Mouse (Mus musculus): Measurements from ENCODE around the gene Sytl3. TPM values are rescaled to one million over a fixed set of nuclear protein-coding genes. Genes with fewer than 3 reads are reported as not detected.

Gene Sytl3
- polyA plus RNA-seq, 1 experiment from 2014 or later = 0.70 TPM

DNA sequence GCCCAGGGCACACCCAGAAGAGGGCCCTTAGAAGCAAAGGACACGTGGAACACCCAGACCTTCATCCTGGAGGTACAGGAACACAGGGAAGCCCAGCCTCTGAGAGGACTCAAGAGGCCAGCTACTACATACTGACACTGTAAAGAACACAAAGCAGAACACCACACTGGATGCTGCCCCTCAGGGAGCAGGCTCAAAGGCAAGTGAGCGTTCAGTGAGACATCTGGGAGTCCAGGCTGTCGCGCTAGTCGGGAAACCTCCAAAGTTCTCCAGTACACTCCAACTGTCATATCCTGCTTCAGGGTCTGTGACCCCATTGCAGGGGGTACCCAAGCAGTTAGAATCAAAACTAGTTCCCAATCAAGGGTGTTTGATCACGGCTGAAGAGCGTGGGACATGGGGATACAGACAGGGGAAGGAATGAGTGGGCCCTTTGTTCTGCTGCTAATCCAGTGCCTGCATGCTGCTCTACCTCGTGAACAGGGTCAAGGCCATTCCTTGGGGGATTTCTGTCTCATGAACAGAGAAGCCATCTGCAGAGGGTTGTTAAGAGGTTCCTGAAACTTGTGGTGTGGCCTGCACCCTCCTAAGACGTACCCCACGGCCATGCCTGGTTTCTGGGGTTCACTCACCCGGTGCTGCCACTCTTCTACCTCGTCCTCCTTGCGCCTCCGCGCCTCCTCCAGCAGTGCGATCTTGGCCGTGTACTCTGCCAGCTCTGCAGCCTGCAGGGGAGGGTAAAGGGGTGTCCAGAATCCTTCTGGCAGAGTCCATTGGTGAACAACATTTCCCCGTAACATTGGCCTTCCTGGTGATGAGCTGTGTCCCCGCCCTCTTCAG, 81.7 kb downstream of the Sytl3 start:
- Histone ChIP-seq H3K27me3 (replicated peaks; ENCODE audit: control insufficient read depth, insufficient read depth, low read length) (no peaks in the 10 kb centered on the region), H3K27ac (replicated peaks; ENCODE audit: low read depth, low read length) (no peak overlapping the region), H3K36me3 (ENCODE audit: control insufficient read depth, insufficient read depth, low read length) (peaks cover 20% of the 10 kb centered on the region), H3K9me3 (ENCODE audit: control insufficient read depth, low read length) (no peaks in the 10 kb centered on the region), H3K4me3 (ENCODE audit: low read depth, low read length) (no peak overlapping the region), H3K4me2 (ENCODE audit: low read depth, low read length) (no peak overlapping the region), H3K9ac (ENCODE audit: low read depth, low read length) (no peak overlapping the region), H3K4me1 (ENCODE audit: control insufficient read depth, insufficient read depth, low read length) (peaks cover 22% of the 10 kb centered on the region)
- ATAC-seq (ENCODE audit: low read depth) (no peak), DNase-seq (ENCODE audit: low spot score) (no peak)
- 76% methylated on average over 19 of the region's 19 CpGs for WGBS

GRCm38 (mm10) chr17:6741271-6741670, 82.4 kb downstream of the Sytl3 start:
- no peaks in the 10 kb centered on the region for H3K27me3 ChIP-seq (replicated peaks; ENCODE audit: control insufficient read depth, insufficient read depth, low read length)
- no peak overlapping the region for H3K9ac ChIP-seq (ENCODE audit: low read depth, low read length)
- H3K4me2 ChIP-seq (ENCODE audit: low read depth, low read length) = no peak overlapping the region
- peaks cover 20% of the 10 kb centered on the region for H3K36me3 ChIP-seq (ENCODE audit: control insufficient read depth, insufficient read depth, low read length)
- H3K4me1 ChIP-seq (ENCODE audit: control insufficient read depth, insufficient read depth, low read length) = peaks cover 30% of the 10 kb centered on the region
- ATAC-seq (ENCODE audit: low read depth) = no peak
- 79% methylated on average over 12 of the region's 12 CpGs for WGBS
- no peak overlapping the region for H3K4me3 ChIP-seq (ENCODE audit: low read depth, low read length)
- no peak overlapping the region for H3K27ac ChIP-seq (replicated peaks; ENCODE audit: low read depth, low read length)
- H3K9me3 ChIP-seq (ENCODE audit: control insufficient read depth, low read length) = no peaks in the 10 kb centered on the region
- DNase-seq (ENCODE audit: low spot score) = no peak

- no peak overlapping the region for H3K4me2 ChIP-seq (ENCODE audit: low read depth, low read length)
- peak; percentile 78 for DNase-seq (ENCODE audit: low spot score)
- peak; percentile 58; the same call in 1 of the 2 replicates for ATAC-seq (ENCODE audit: low read depth)
- peaks cover 21% of the 10 kb centered on the region for H3K4me1 ChIP-seq (ENCODE audit: control insufficient read depth, insufficient read depth, low read length)
- H3K9ac ChIP-seq (ENCODE audit: low read depth, low read length) = no peak overlapping the region
- H3K27ac ChIP-seq (replicated peaks; ENCODE audit: low read depth, low read length) = no peak overlapping the region; the same call in 1 of the 2 replicates
- no peaks in the 10 kb centered on the region for H3K9me3 ChIP-seq (ENCODE audit: control insufficient read depth, low read length)
- no peak overlapping the region for H3K4me3 ChIP-seq (ENCODE audit: low read depth, low read length)
- no peaks in the 10 kb centered on the region for H3K27me3 ChIP-seq (replicated peaks; ENCODE audit: control insufficient read depth, insufficient read depth, low read length)
- peaks cover 20% of the 10 kb centered on the region for H3K36me3 ChIP-seq (ENCODE audit: control insufficient read depth, insufficient read depth, low read length)
- 69% methylated on average over 32 of the region's 33 CpGs for WGBS
These were observed 83.5 kb downstream of the Sytl3 start for GRCm38 (mm10) chr17:6742083-6743038.

DNA sequence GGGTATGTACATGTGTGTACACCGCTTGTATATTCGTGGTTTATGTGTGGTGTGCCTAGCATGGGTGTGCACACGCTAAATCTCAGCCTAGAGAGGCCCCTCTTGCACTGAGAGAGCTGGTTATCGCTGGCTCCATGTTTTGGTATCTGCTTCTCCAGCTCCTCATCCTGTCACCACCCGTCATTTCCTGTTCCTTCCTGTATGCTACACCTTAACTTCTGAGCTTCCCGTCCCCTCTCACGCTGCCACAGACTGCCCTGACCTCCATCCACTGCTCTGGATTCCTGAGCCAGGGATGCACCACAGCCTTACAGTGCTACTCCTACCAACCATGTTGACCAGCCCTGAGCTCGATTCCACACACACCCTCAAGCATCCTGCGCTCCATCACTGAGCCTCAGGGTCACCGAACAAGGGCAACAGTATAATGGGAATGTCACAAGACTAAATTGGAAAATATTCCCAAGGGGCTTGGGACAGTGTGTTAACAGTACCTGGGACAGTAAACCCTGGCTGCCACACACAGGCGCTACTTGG, 84.2 kb downstream of the Sytl3 start:
- DNase-seq (ENCODE audit: low spot score) (no peak), ATAC-seq (ENCODE audit: low read depth) (no peak)
- no peaks in the 10 kb centered on the region for H3K27me3 ChIP-seq (replicated peaks; ENCODE audit: control insufficient read depth, insufficient read depth, low read length)
- no peaks in the 10 kb centered on the region for H3K9me3 ChIP-seq (ENCODE audit: control insufficient read depth, low read length)
- no peak overlapping the region for H3K4me2 ChIP-seq (ENCODE audit: low read depth, low read length)
- H3K27ac ChIP-seq (replicated peaks; ENCODE audit: low read depth, low read length) = no peak overlapping the region
- peaks cover 18% of the 10 kb centered on the region for H3K4me1 ChIP-seq (ENCODE audit: control insufficient read depth, insufficient read depth, low read length)
- H3K4me3 ChIP-seq (ENCODE audit: low read depth, low read length) = no peak overlapping the region
- H3K9ac ChIP-seq (ENCODE audit: low read depth, low read length) = no peak overlapping the region
- WGBS = 86% methylated on average over 11 of the region's 11 CpGs
- H3K36me3 ChIP-seq (ENCODE audit: control insufficient read depth, insufficient read depth, low read length) = peaks cover 20% of the 10 kb centered on the region

GRCm38 (mm10) chr17:6743787-6744239, 84.9 kb downstream of the Sytl3 start:
- Histone ChIP-seq H3K4me2 (ENCODE audit: low read depth, low read length) (no peak overlapping the region), H3K9me3 (ENCODE audit: control insufficient read depth, low read length) (no peaks in the 10 kb centered on the region), H3K27me3 (replicated peaks; ENCODE audit: control insufficient read depth, insufficient read depth, low read length) (no peaks in the 10 kb centered on the region), H3K4me3 (ENCODE audit: low read depth, low read length) (no peak overlapping the region), H3K27ac (replicated peaks; ENCODE audit: low read depth, low read length) (peak overlapping the region; percentile 28; the same call in 1 of the 2 replicates), H3K4me1 (ENCODE audit: control insufficient read depth, insufficient read depth, low read length) (peaks cover 18% of the 10 kb centered on the region), H3K9ac (ENCODE audit: low read depth, low read length) (no peak overlapping the region), H3K36me3 (ENCODE audit: control insufficient read depth, insufficient read depth, low read length) (peaks cover 18% of the 10 kb centered on the region)
- ATAC-seq (ENCODE audit: low read depth) (no peak; the same call in 1 of the 2 replicates), DNase-seq (ENCODE audit: low spot score) (peak; percentile 50)
- WGBS = 42% methylated on average over 11 of the region's 11 CpGs

DNA sequence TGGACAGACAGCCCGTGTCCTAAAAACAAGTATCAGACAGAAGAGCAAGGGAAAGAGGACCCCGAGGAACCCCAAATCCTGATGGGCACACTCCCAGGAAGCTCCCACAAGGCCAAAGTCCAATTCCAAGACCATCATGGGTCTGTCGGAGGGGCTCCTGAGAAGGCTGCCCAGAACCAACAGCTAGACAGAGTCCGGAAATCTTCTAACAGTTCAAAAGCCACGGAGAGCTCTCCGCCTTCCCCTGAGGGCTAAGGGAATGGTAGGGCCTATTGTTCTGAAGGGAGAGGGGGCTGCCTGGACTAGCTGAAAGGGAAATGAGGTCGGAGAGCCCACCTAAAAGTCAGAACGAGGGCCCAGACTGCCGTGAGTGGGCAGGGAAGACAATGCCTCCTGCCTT, 85.5 kb downstream of the Sytl3 start:
- Histone ChIP-seq H3K4me2 (ENCODE audit: low read depth, low read length) (no peak overlapping the region), H3K27me3 (replicated peaks; ENCODE audit: control insufficient read depth, insufficient read depth, low read length) (no peaks in the 10 kb centered on the region), H3K4me3 (ENCODE audit: low read depth, low read length) (no peak overlapping the region), H3K36me3 (ENCODE audit: control insufficient read depth, insufficient read depth, low read length) (peaks cover 12% of the 10 kb centered on the region), H3K4me1 (ENCODE audit: control insufficient read depth, insufficient read depth, low read length) (peaks cover 18% of the 10 kb centered on the region), H3K27ac (replicated peaks; ENCODE audit: low read depth, low read length) (peak overlapping the region; percentile 28; the same call in 1 of the 2 replicates), H3K9ac (ENCODE audit: low read depth, low read length) (no peak overlapping the region), H3K9me3 (ENCODE audit: control insufficient read depth, low read length) (no peaks in the 10 kb centered on the region)
- WGBS = 48% methylated on average over 9 of the region's 9 CpGs
- ATAC-seq (ENCODE audit: low read depth) = no peak
- DNase-seq (ENCODE audit: low spot score) = no peak

- WGBS = 84% methylated on average over 14 of the region's 14 CpGs
- no peak overlapping the region for H3K27ac ChIP-seq (replicated peaks; ENCODE audit: low read depth, low read length)
- peaks cover 18% of the 10 kb centered on the region for H3K4me1 ChIP-seq (ENCODE audit: control insufficient read depth, insufficient read depth, low read length)
- H3K27me3 ChIP-seq (replicated peaks; ENCODE audit: control insufficient read depth, insufficient read depth, low read length) = no peaks in the 10 kb centered on the region
- DNase-seq (ENCODE audit: low spot score) = no peak
- H3K9me3 ChIP-seq (ENCODE audit: control insufficient read depth, low read length) = no peaks in the 10 kb centered on the region
- no peak overlapping the region for H3K4me2 ChIP-seq (ENCODE audit: low read depth, low read length)
- H3K36me3 ChIP-seq (ENCODE audit: control insufficient read depth, insufficient read depth, low read length) = peaks cover 8% of the 10 kb centered on the region
- no peak for ATAC-seq (ENCODE audit: low read depth)
- no peak overlapping the region for H3K4me3 ChIP-seq (ENCODE audit: low read depth, low read length)
- H3K9ac ChIP-seq (ENCODE audit: low read depth, low read length) = no peak overlapping the region
These were observed 86.0 kb downstream of the Sytl3 start for GRCm38 (mm10) chr17:6744871-6745270.

- ATAC-seq (ENCODE audit: low read depth) (no peak), DNase-seq (ENCODE audit: low spot score) (no peak)
- Histone ChIP-seq H3K4me1 (ENCODE audit: control insufficient read depth, insufficient read depth, low read length) (peaks cover 18% of the 10 kb centered on the region), H3K9me3 (ENCODE audit: control insufficient read depth, low read length) (no peaks in the 10 kb centered on the region), H3K9ac (ENCODE audit: low read depth, low read length) (no peak overlapping the region), H3K4me2 (ENCODE audit: low read depth, low read length) (no peak overlapping the region), H3K27ac (replicated peaks; ENCODE audit: low read depth, low read length) (0 out of 2 replicates have a peak overlapping the region, but pooled peaks have one; percentile 17), H3K36me3 (ENCODE audit: control insufficient read depth, insufficient read depth, low read length) (peaks cover 5% of the 10 kb centered on the region), H3K27me3 (replicated peaks; ENCODE audit: control insufficient read depth, insufficient read depth, low read length) (no peaks in the 10 kb centered on the region), H3K4me3 (ENCODE audit: low read depth, low read length) (no peak overlapping the region)
- 54% methylated on average over 5 of the region's 5 CpGs for WGBS
These were observed 86.6 kb downstream of the Sytl3 start for GRCm38 (mm10) chr17:6745503-6745902.
